Mouse (Mus musculus): ENCODE measurements around the gene Zmiz2. TPM values are rescaled to one million over a fixed set of nuclear protein-coding genes. Genes with fewer than 3 reads are reported as not detected.

Gene Zmiz2
- total and polyA plus RNA-seq, 3 experiments = 12.3 to 90.3 (median 35.5) TPM

DNA sequence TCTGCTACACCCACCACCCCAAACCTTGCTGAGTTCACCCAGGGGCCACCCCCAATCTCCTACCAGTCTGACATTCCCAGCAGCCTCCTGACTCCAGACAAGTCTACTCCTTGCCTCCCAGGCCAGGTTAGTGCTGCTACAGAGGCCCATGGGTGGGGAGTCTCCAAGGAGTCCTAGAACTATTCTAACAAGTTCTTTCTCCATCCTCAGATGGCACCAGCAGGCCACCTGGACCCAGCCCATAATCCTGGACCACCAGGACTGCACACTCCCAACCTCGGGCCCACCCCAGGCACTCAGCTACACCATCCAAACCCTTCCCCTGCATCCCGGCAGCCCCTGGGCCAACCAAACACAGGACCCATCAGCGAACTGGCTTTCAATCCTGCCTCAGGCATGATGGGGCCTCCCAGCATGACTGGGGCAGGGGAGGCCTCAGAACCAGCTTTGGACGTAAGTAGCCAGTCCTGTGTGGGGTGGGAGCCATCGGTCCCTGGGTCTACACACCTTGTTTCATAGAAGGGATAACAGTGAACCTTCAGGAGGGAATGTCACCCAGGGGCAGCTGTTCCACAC lies 15.0 kb downstream of the Zmiz2 start:
- Histone ChIP-seq H3K36me3 (ENCODE audit: control insufficient read depth in 1 of 2, insufficient read depth in 2 of 2, low read length in 2 of 2) (peaks cover 0 to 13% of the 10 kb centered on the region in 2 experiments; a peak in 2 of 4 replicates), H3K9me3 (replicated peaks; ENCODE audit: insufficient read depth, low read length) (no peaks in the 10 kb centered on the region), H3K27me3 (ENCODE audit: control insufficient read depth in 1 of 2, insufficient read depth in 2 of 2, low read length in 2 of 2) (no peaks in the 10 kb centered on the region)

DNA sequence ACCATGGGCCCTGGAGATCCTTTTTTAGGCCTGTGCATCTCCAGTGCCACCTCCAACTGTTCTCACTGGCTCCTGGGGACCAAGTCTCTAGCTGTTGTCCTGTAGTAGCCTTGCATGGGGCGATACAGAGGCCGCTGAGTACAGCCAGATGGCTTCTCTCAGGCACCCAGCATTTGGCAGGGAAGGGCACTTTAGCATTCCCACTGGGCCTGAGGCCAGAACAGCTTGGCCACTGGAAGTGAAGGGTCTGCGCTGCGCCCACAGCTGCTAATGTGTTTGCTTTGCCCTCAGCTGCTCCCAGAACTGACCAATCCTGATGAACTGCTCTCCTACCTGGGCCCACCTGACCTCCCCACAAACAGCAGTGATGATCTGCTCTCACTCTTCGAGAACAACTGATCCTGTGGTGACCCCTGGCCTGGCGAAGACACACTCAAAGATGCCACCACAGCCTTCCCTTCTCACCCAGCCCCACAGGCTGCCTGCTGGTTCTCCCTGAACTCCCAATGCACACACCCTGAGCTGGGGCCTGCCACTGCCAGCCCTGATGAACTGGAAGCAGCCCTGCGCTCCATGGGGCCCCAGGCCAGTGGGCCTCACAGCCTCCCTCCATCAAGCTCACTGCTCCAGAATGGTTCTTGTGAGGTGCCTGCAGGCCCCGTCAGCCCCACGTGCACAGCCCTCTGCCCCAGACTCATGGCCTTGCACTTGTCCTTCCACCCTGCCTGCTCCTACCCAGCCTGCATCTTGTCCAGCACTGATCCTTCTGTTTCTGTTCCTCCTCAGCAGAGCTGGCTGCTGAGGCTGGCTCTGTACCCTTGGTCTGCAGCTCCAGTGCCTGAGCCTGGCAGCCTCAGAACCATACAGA lies 16.1 kb downstream of the Zmiz2 start:
- Histone ChIP-seq H3K27me3 (ENCODE audit: control insufficient read depth in 1 of 2, insufficient read depth in 2 of 2, low read length in 2 of 2) (no peaks in the 10 kb centered on the region), H3K36me3 (ENCODE audit: control insufficient read depth in 1 of 2, insufficient read depth in 2 of 2, low read length in 2 of 2) (peaks cover 0 to 13% of the 10 kb centered on the region in 2 experiments; a peak in 2 of 4 replicates), H3K27ac (ENCODE audit: control insufficient read depth, low read depth, low read length) (no peak overlapping the region), H3K9ac (ENCODE audit: control insufficient read depth, low read depth, low read length, poor library complexity, severe bottlenecking) (no peak overlapping the region), H3K9me3 (replicated peaks; ENCODE audit: insufficient read depth, low read length) (no peaks in the 10 kb centered on the region), H3K4me1 (ENCODE audit: control insufficient read depth in 1 of 2, insufficient read depth in 2 of 2, low read length in 2 of 2) (no peaks in the 10 kb centered on the region), H3K4me3 (ENCODE audit: control insufficient read depth in 1 of 2, insufficient read depth in 1 of 2, low read depth in 2 of 2, low read length in 2 of 2) (no peak overlapping the region), H3K79me2 (ENCODE audit: control insufficient read depth, insufficient read depth, low read length, poor library complexity) (no peaks in the 10 kb centered on the region)
- no peak for DNase-seq (ENCODE audit: low read depth, low spot score)
- TF ChIP-seq MAX (IDR thresholded peaks at IDR 0.05; ENCODE audit: low read length) (no peak), POLR2AphosphoS2 (IDR thresholded peaks at IDR 0.05; ENCODE audit: low read length) (no peak), MYC (IDR thresholded peaks at IDR 0.05; ENCODE audit: low read depth, low read length) (no peak), RAD21 (IDR thresholded peaks at IDR 0.05; ENCODE audit: low read depth, low read length) (no peak)

More for the DNA sequence above, 15.0 kb downstream of the Zmiz2 start:
- Histone ChIP-seq H3K27ac (ENCODE audit: control insufficient read depth, low read depth, low read length) (no peak overlapping the region), H3K9ac (ENCODE audit: control insufficient read depth, low read depth, low read length, poor library complexity, severe bottlenecking) (no peak overlapping the region), H3K79me2 (ENCODE audit: control insufficient read depth, insufficient read depth, low read length, poor library complexity) (no peaks in the 10 kb centered on the region), H3K4me1 (ENCODE audit: control insufficient read depth in 1 of 2, insufficient read depth in 2 of 2, low read length in 2 of 2) (no peaks in the 10 kb centered on the region), H3K4me3 (ENCODE audit: control insufficient read depth in 1 of 2, insufficient read depth in 1 of 2, low read depth in 2 of 2, low read length in 2 of 2) (no peak overlapping the region)
- DNase-seq (ENCODE audit: low read depth, low spot score) = no peak
- no peak for TF ChIP-seq BHLHE40 (IDR thresholded peaks at IDR 0.05; ENCODE audit: borderline replicate concordance, low read depth, low read length)
- TF ChIP-seq SMC3 (IDR thresholded peaks at IDR 0.05; ENCODE audit: low read depth, low read length) = no peak
- no peak for TF ChIP-seq RCOR1 (IDR thresholded peaks at IDR 0.05; ENCODE audit: low read depth, low read length)
- no peak for TF ChIP-seq ZNF384 (IDR thresholded peaks at IDR 0.05; ENCODE audit: low read depth, low read length)
- TF ChIP-seq TBP (IDR thresholded peaks at IDR 0.05; ENCODE audit: low read depth, low read length) = no peak
- no peak for TF ChIP-seq E2F4 (IDR thresholded peaks at IDR 0.05; ENCODE audit: borderline replicate concordance, low read depth, low read length)
- TF ChIP-seq TAL1 (IDR thresholded peaks at IDR 0.05; ENCODE audit: low read length) = no peak

DNA sequence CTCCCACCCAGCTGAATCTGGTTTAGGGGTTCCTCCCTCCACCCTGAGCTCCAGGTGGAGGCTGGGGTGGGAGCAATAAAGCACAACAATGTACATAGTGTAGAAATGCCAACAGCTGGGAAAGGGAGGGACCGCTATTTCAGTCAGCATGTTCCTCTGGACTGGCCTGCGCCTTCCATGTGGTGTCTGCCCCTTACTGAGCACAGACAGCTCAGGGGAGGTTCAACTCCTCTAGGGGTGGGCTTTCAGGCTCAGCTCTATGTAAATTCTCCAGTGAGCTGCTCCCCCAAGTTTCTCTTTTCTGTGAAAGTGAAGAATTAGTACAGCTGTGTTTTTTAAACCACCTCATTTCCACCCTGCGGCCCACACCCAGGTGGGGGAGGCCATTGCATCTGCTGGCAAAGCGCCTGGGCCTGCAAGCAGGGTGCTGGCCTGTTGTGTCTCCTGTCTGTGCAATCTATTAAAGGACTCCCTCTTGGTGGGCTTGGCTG lies 16.8 kb downstream of the Zmiz2 start:
- Histone ChIP-seq H3K4me3 (ENCODE audit: control insufficient read depth in 1 of 2, insufficient read depth in 1 of 2, low read depth in 2 of 2, low read length in 2 of 2) (no peak overlapping the region), H3K36me3 (ENCODE audit: control insufficient read depth in 1 of 2, insufficient read depth in 2 of 2, low read length in 2 of 2) (peaks cover 0 to 13% of the 10 kb centered on the region in 2 experiments; a peak in 2 of 4 replicates), H3K27ac (ENCODE audit: control insufficient read depth, low read depth, low read length) (no peak overlapping the region), H3K9ac (ENCODE audit: control insufficient read depth, low read depth, low read length, poor library complexity, severe bottlenecking) (no peak overlapping the region), H3K79me2 (ENCODE audit: control insufficient read depth, insufficient read depth, low read length, poor library complexity) (no peaks in the 10 kb centered on the region), H3K27me3 (ENCODE audit: control insufficient read depth in 1 of 2, insufficient read depth in 2 of 2, low read length in 2 of 2) (no peaks in the 10 kb centered on the region), H3K9me3 (replicated peaks; ENCODE audit: insufficient read depth, low read length) (no peaks in the 10 kb centered on the region), H3K4me1 (ENCODE audit: control insufficient read depth in 1 of 2, insufficient read depth in 2 of 2, low read length in 2 of 2) (no peaks in the 10 kb centered on the region)
- DNase-seq (ENCODE audit: low read depth, low spot score) = no peak
- TF ChIP-seq TBP (IDR thresholded peaks at IDR 0.05; ENCODE audit: low read depth, low read length) (no peak), POLR2AphosphoS5 (IDR thresholded peaks at IDR 0.05; ENCODE audit: borderline replicate concordance, low read depth, low read length) (no peak), ZNF384 (IDR thresholded peaks at IDR 0.05; ENCODE audit: low read depth, low read length) (no peak), MYC (IDR thresholded peaks at IDR 0.05; ENCODE audit: low read depth, low read length) (no peak), MEF2A (IDR thresholded peaks at IDR 0.05; ENCODE audit: extremely low read depth, insufficient replicate concordance, low read depth, low read length, poor library complexity, severe bottlenecking) (no peak), EP300 (IDR thresholded peaks at IDR 0.05; ENCODE audit: low read depth in 1 of 2, low read length in 2 of 2) (no peak), USF2 (IDR thresholded peaks at IDR 0.05; ENCODE audit: borderline replicate concordance in 1 of 2, insufficient read depth in 1 of 2, low read depth in 1 of 2, low read length in 2 of 2) (no peak), UBTF (IDR thresholded peaks at IDR 0.05; ENCODE audit: borderline replicate concordance, insufficient read depth, low read depth, low read length) (no peak), MYB (IDR thresholded peaks at IDR 0.05; ENCODE audit: low read depth, low read length) (no peak)

Measured in MEL (cell line).